Mouse (Mus musculus) myocyte (in vitro differentiated cells): ENCODE measurements around the gene Dapk2.

ENCODE experiments used
- MAX ChIP-seq: IDR thresholded peaks from one replicate; pipeline ENCODE4 v1.6.1; 2011; ENCODE audit warnings: low read depth, mild to moderate bottlenecking, control low read depth
- POLR2A ChIP-seq: IDR thresholded peaks from one replicate; pipeline ENCODE4 v1.6.1; 2011; ENCODE audit warnings: low read depth, mild to moderate bottlenecking, control low read depth, moderate library complexity; ENCODE audit not compliant: insufficient read length
- POLR2AphosphoS2 ChIP-seq: IDR thresholded peaks from one replicate; pipeline ENCODE4 v1.6.1; 2011; ENCODE audit warnings: low read depth, control low read depth; ENCODE audit not compliant: insufficient read length
- TCF12 ChIP-seq: IDR thresholded peaks from one replicate; pipeline ENCODE4 v1.6.1; 2011; ENCODE audit warnings: mild to moderate bottlenecking, control low read depth; ENCODE audit not compliant: poor library complexity, insufficient read depth, severe bottlenecking
- USF1 ChIP-seq: IDR thresholded peaks from one replicate; pipeline ENCODE4 v1.6.1; 2011; ENCODE audit warnings: low read depth, mild to moderate bottlenecking, control low read depth, moderate library complexity

GRCm38 (mm10) chr9:66120945-66121344, 37.1 kb upstream of the Dapk2 start:
- TF ChIP-seq POLR2A (no peak), USF1 (no peak), TCF12 (no peak), MAX (no peak), POLR2AphosphoS2 (no peak)
